Comparison of ENCODE assay signal across 9 mouse cellular contexts in the genomic region with DNA sequence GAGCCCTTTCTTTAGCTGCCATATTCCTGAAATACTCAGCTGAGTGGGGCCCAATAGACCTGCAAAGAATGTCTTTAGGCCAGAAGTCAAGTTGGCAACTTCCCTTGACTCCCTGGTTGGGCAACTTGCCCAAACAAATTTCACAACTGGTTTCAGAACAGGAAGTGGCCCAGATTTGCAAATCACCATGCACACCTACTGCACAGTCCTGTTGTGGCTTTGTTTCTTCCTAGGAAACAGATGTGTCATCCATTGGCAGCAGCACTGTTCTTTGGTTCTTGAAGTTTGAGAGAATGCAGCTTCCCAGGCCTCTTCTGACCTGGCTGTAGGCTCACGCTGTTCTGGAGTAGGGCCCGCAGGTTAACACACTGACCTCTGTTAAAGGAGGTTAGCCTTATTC. TPM values are rescaled to one million over a fixed set of nuclear protein-coding genes. Genes with fewer than 3 reads are reported as not detected.
A peak's percentile ranks its signal among the peaks of the same experiment; 100 is the strongest.
DNase-seq lines count a peak whose midpoint lies in the region; ATAC-seq and TF ChIP-seq lines count a peak whose summit lies in the region.
"Had no signal": no experiment of that assay in that cellular context is flagged by ENCODE, and none has a peak within 500 bp of the region (broad histone marks: within the 10 kb centered on the region; RNA-seq: fewer than 3 reads in every experiment).

No protein-coding gene starts in this region.

- DNase-seq in liver, result peak; percentile 16
- DNase-seq in brain, adult 2 months (ENCODE audit: low read depth, low spot score), result peak; percentile 52
- DNase-seq in lung, adult 2 months, result peak; percentile 59
- peak; percentile 83 for DNase-seq in splenic B cell, adult 2 months (ENCODE audit: low read depth, low spot score)
- DNase-seq in layer of hippocampus, adult 8-10 months (ENCODE audit: low spot score in 2 of 2), result no peak
- DNase-seq in midbrain, embryonic 14.5 days, result no peak

- H3K9ac ChIP-seq in liver, embryonic 12.5 days, result no peak overlapping the region
- no peak overlapping the region for H3K9ac ChIP-seq in midbrain, embryonic 14.5 days (replicated peaks; ENCODE audit: low read length)

- TF ChIP-seq POLR2A in lung, adult 2 months (IDR thresholded peaks at IDR 0.05; ENCODE audit: borderline replicate concordance, extremely low read depth, low read depth, low read length), result no peak

- ATAC-seq in liver, embryonic 12.5 days, result no peak
- no peak for ATAC-seq in frontal cortex, adult (ENCODE audit: low TSS enrichment)
- ATAC-seq in midbrain, embryonic 14.5 days (ENCODE audit: low FRiP score, low TSS enrichment), result no peak

- H3K27ac ChIP-seq in liver, embryonic 12.5 days, result no peak overlapping the region
- no peak overlapping the region for H3K27ac ChIP-seq in midbrain, embryonic 14.5 days (replicated peaks; ENCODE audit: low read depth, low read length)

- H3K4me1 ChIP-seq in liver, embryonic 12.5 days, result peaks cover 37% of the 10 kb centered on the region
- H3K4me1 ChIP-seq in lung, adult 2 months (ENCODE audit: control insufficient read depth, insufficient read depth, low read length), result no peaks in the 10 kb centered on the region
- H3K4me1 ChIP-seq in midbrain, embryonic 14.5 days (ENCODE audit: control insufficient read depth, insufficient read depth, low read length), result no peaks in the 10 kb centered on the region

- 79% methylated on average over 2 of the region's 2 CpGs for WGBS in liver, embryonic 12.5 days (ENCODE audit: insufficient replicate concordance)
- 54% methylated on average over 2 of the region's 2 CpGs for whole genome bisulfite sequencing in lung, adult 2 months
- WGBS in midbrain, embryonic 14.5 days, result 90% methylated on average over 2 of the region's 2 CpGs

- TF ChIP-seq CTCF in lung, adult 2 months (IDR thresholded peaks at IDR 0.05; ENCODE audit: insufficient read depth, low read length), result no peak

- H3K4me2 ChIP-seq in liver, embryonic 12.5 days, result no peak overlapping the region
- H3K4me2 ChIP-seq in midbrain, embryonic 14.5 days (ENCODE audit: low read length), result no peak overlapping the region

- no peaks in the 10 kb centered on the region for H3K36me3 ChIP-seq in liver, embryonic 12.5 days
- H3K36me3 ChIP-seq in splenic B cell, adult 2 months (ENCODE audit: control insufficient read depth, insufficient read depth, low read length, poor library complexity, severe bottlenecking), result no peaks in the 10 kb centered on the region
- no peaks in the 10 kb centered on the region for H3K36me3 ChIP-seq in midbrain, embryonic 14.5 days (ENCODE audit: control insufficient read depth, insufficient read depth, low read length)

- no peak overlapping the region for H3K4me3 ChIP-seq in liver, embryonic 12.5 days
- no peak overlapping the region for H3K4me3 ChIP-seq in lung, adult 2 months (replicated peaks; ENCODE audit: extremely low read depth, low read depth, low read length)
- H3K4me3 ChIP-seq in midbrain, embryonic 14.5 days (replicated peaks; ENCODE audit: low read depth, low read length), result no peak overlapping the region
- H3K4me3 ChIP-seq: erythroblast, embryonic 14.5 days had no signal

- H3K27me3 ChIP-seq in liver, embryonic 12.5 days (replicated peaks), result no peaks in the 10 kb centered on the region
- H3K27me3 ChIP-seq in splenic B cell, adult 2 months (ENCODE audit: control insufficient read depth, insufficient read depth, low read length, poor library complexity, severe bottlenecking), result no peaks in the 10 kb centered on the region
- H3K27me3 ChIP-seq in midbrain, embryonic 14.5 days (ENCODE audit: control insufficient read depth, insufficient read depth, low read length), result no peaks in the 10 kb centered on the region

- no peaks in the 10 kb centered on the region for H3K9me3 ChIP-seq in liver, embryonic 12.5 days (replicated peaks)
- no peaks in the 10 kb centered on the region for H3K9me3 ChIP-seq in midbrain, embryonic 14.5 days (ENCODE audit: control insufficient read depth, low read length)

RNA-seq across cellular contexts. Expression of a gene that starts 6.9 kb away (rescaled TPM):
- 45.5 and 46.9 TPM in 2 replicates for polyA plus RNA-seq in liver, embryonic 12.5 days (2016; fragmentation: Nextera tagmentation; extraction: Ambion mirVana)
- polyA plus RNA-seq in lung, adult 2 months (2012; rRNA removed), result 17.6 and 24.9 TPM in 2 replicates
- 100 to 1,000 TPM; 151 to 166 (median 157) TPM for total RNA-seq in layer of hippocampus, adult 8-10 months (2022)
- polyA plus RNA-seq in midbrain, embryonic 14.5 days (2014; fragmentation: Nextera tagmentation; extraction: Ambion mirVana), result 47.5 and 52.0 TPM in 2 replicates

RNA-seq across cellular contexts. Expression of a gene that starts 15.2 kb away (rescaled TPM):
- 2.7 and 3.7 TPM in 2 replicates for polyA plus RNA-seq in liver, embryonic 12.5 days (2016; fragmentation: Nextera tagmentation; extraction: Ambion mirVana)
- 0.30 TPM in 1 of 2 replicates, not detected in the other for polyA plus RNA-seq in lung, adult 2 months (2012; rRNA removed)
- total RNA-seq in layer of hippocampus, adult 8-10 months (2022), result 1 to 10 TPM; 4.1 to 5.7 (median 5.0) TPM
- 8.3 and 10.9 TPM in 2 replicates for polyA plus RNA-seq in midbrain, embryonic 14.5 days (2014; fragmentation: Nextera tagmentation; extraction: Ambion mirVana)

Comparison
In these comparisons a context has a peak if more than half of its experiments do, and no peak if none do; other contexts are left out.
1. DNase-seq: peak in liver (single experiment), brain, adult 2 months (single experiment), lung, adult 2 months (single experiment) and splenic B cell, adult 2 months (single experiment); none in layer of hippocampus, adult 8-10 months (0 of 2) and midbrain, embryonic 14.5 days (single experiment).